In the genomic region with DNA sequence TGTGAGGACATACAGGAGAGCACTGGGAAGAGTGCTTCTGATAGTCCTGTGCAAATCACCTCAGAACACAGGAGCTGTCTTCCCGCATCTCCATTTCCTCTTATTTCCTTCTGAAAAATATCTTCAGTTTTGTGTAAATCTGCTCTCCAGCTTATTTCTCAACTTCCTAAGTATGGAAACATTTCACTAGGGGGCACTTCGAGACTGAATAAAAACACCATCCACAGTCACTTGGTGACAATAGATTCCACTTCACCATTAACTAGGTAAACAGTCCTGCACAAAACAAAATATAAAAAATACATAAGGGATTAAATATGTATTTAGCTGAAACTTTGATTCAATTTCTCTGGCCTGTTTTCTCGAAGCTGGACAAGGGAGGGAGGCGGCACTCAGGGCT, we compare ENCODE assay signal across 13 mouse cellular contexts.
A peak's percentile ranks its signal among the peaks of the same experiment; 100 is the strongest.
DNase-seq lines count a peak whose midpoint lies in the region; ATAC-seq and TF ChIP-seq lines count a peak whose summit lies in the region.
"Had no signal": no experiment of that assay in that cellular context is flagged by ENCODE, and none has a peak within 500 bp of the region (broad histone marks: within the 10 kb centered on the region; RNA-seq: fewer than 3 reads in every experiment).

No protein-coding gene starts in this region.

- H3K27me3 ChIP-seq in cerebellum, adult 2 months (ENCODE audit: control insufficient read depth, insufficient read depth, low read length): no peaks in the 10 kb centered on the region
- no peaks in the 10 kb centered on the region for H3K27me3 ChIP-seq in hindbrain, embryonic 14.5 days (ENCODE audit: control insufficient read depth, insufficient read depth, low read length)
- no peaks in the 10 kb centered on the region for H3K27me3 ChIP-seq in hindbrain, embryonic 10.5 days (ENCODE audit: insufficient read depth, poor library complexity, severe bottlenecking)
- H3K27me3 ChIP-seq in lung, embryonic 14.5 days (ENCODE audit: insufficient read depth, low read length): no peaks in the 10 kb centered on the region
- no peaks in the 10 kb centered on the region for H3K27me3 ChIP-seq in thymus, adult 2 months (ENCODE audit: control insufficient read depth, insufficient read depth, low read length)
- H3K27me3 ChIP-seq: liver, embryonic 15.5 days had no signal

- DNase-seq in cerebellum, adult 9-10 months: peak; percentile 9
- DNase-seq in cerebellum, adult 2 months: no peak
- DNase-seq in hindbrain, embryonic 14.5 days (ENCODE audit: low spot score): peak; percentile 76
- no peak for DNase-seq in hindbrain, embryonic 10.5 days (ENCODE audit: low spot score)
- peak; percentile 60 for DNase-seq in lung, embryonic 14.5 days
- no peak for DNase-seq in lung, postnatal 4 days
- peak; percentile 26 for DNase-seq in fibroblast of lung, adult 2 months (ENCODE audit: low read depth)
- DNase-seq in thymus, adult 2 months: no peak
- DNase-seq: cerebellum, adult 8-10 months; kidney, postnatal 14 days had no signal

- no peak overlapping the region for H3K9ac ChIP-seq in hindbrain, embryonic 14.5 days
- no peak overlapping the region for H3K9ac ChIP-seq in lung, embryonic 14.5 days
- H3K9ac ChIP-seq: liver, embryonic 15.5 days had no signal

- no peak for TF ChIP-seq POLR2A in cerebellum, adult 2 months (IDR thresholded peaks at IDR 0.05; ENCODE audit: borderline replicate concordance, insufficient read depth, low read length)
- TF ChIP-seq POLR2A in thymus, adult 2 months (IDR thresholded peaks at IDR 0.05; ENCODE audit: control insufficient read depth, extremely low read depth, insufficient read depth, low read length, poor library complexity): no peak

- ATAC-seq in hindbrain, embryonic 14.5 days (ENCODE audit: low FRiP score): no peak
- no peak for ATAC-seq in lung, embryonic 14.5 days (ENCODE audit: insufficient read depth)

- no peaks in the 10 kb centered on the region for H3K36me3 ChIP-seq in hindbrain, embryonic 14.5 days (replicated peaks; ENCODE audit: control insufficient read depth, insufficient read depth)
- no peaks in the 10 kb centered on the region for H3K36me3 ChIP-seq in hindbrain, embryonic 10.5 days
- no peaks in the 10 kb centered on the region for H3K36me3 ChIP-seq in lung, embryonic 14.5 days (ENCODE audit: insufficient read depth)
- H3K36me3 ChIP-seq in thymus, adult 2 months (ENCODE audit: control insufficient read depth, insufficient read depth, low read length): no peaks in the 10 kb centered on the region
- H3K36me3 ChIP-seq: G1E; liver, embryonic 15.5 days had no signal

- no peak overlapping the region for H3K27ac ChIP-seq in cerebellum, adult 2 months (ENCODE audit: insufficient read depth, low read length)
- H3K27ac ChIP-seq in hindbrain, embryonic 14.5 days: no peak overlapping the region
- H3K27ac ChIP-seq in hindbrain, embryonic 10.5 days: no peak overlapping the region
- H3K27ac ChIP-seq in lung, embryonic 14.5 days (ENCODE audit: low read depth): no peak overlapping the region
- no peak overlapping the region for H3K27ac ChIP-seq in thymus, adult 2 months (ENCODE audit: control insufficient read depth, insufficient read depth, low read length)
- H3K27ac ChIP-seq: liver, embryonic 15.5 days had no signal

- WGBS in cerebellum, adult 2 months: 88% methylated on average over 4 of the region's 4 CpGs
- 76% methylated on average over 4 of the region's 4 CpGs for WGBS in hindbrain, embryonic 14.5 days
- WGBS in hindbrain, embryonic 10.5 days: 85% methylated on average over 4 of the region's 4 CpGs
- 63% methylated on average over 4 of the region's 4 CpGs for WGBS in lung, embryonic 14.5 days
- WGBS in thymus, adult 2 months: 72% methylated on average over 4 of the region's 4 CpGs

- H3K9me3 ChIP-seq in hindbrain, embryonic 14.5 days (ENCODE audit: control insufficient read depth, low read length): no peaks in the 10 kb centered on the region
- H3K9me3 ChIP-seq in hindbrain, embryonic 10.5 days: no peaks in the 10 kb centered on the region
- H3K9me3 ChIP-seq in lung, embryonic 14.5 days (ENCODE audit: low read depth, low read length): no peaks in the 10 kb centered on the region
- H3K9me3 ChIP-seq: G1E; liver, embryonic 15.5 days had no signal

- H3K4me3 ChIP-seq in cerebellum, adult 2 months (replicated peaks; ENCODE audit: insufficient read depth, low read depth, low read length): no peak overlapping the region
- no peak overlapping the region for H3K4me3 ChIP-seq in hindbrain, embryonic 14.5 days (replicated peaks; ENCODE audit: low read length)
- H3K4me3 ChIP-seq in hindbrain, embryonic 10.5 days: no peak overlapping the region
- H3K4me3 ChIP-seq in lung, embryonic 14.5 days (ENCODE audit: low read depth, low read length): no peak overlapping the region
- no peak overlapping the region for H3K4me3 ChIP-seq in thymus, adult 2 months (ENCODE audit: control insufficient read depth, insufficient read depth, low read length)
- H3K4me3 ChIP-seq: liver, embryonic 15.5 days had no signal

- H3K4me2 ChIP-seq in hindbrain, embryonic 14.5 days (replicated peaks): no peak overlapping the region
- no peak overlapping the region for H3K4me2 ChIP-seq in lung, embryonic 14.5 days
- H3K4me2 ChIP-seq: heart, embryonic 11.5 days; liver, embryonic 15.5 days had no signal

- TF ChIP-seq CTCF in cerebellum, adult 2 months (IDR thresholded peaks at IDR 0.05; ENCODE audit: borderline replicate concordance, insufficient read depth, low read depth, low read length): no peak
- TF ChIP-seq CTCF in lung, embryonic 14.5 days (IDR thresholded peaks at IDR 0.05; ENCODE audit: low read depth): peak; percentile 38; the same call in 1 of the 2 replicates
- no peak for TF ChIP-seq CTCF in thymus, adult 2 months (IDR thresholded peaks at IDR 0.05; ENCODE audit: borderline replicate concordance, control insufficient read depth, extremely low read depth, insufficient read depth, low read length, poor library complexity)

- no peaks in the 10 kb centered on the region for H3K4me1 ChIP-seq in cerebellum, adult 2 months (ENCODE audit: control insufficient read depth, insufficient read depth, low read length)
- no peaks in the 10 kb centered on the region for H3K4me1 ChIP-seq in hindbrain, embryonic 14.5 days (replicated peaks; ENCODE audit: control insufficient read depth, insufficient read depth, low read length)
- H3K4me1 ChIP-seq in hindbrain, embryonic 10.5 days (replicated peaks): no peaks in the 10 kb centered on the region
- no peaks in the 10 kb centered on the region for H3K4me1 ChIP-seq in lung, embryonic 14.5 days (ENCODE audit: insufficient read depth)
- H3K4me1 ChIP-seq in thymus, adult 2 months (replicated peaks; ENCODE audit: control insufficient read depth, insufficient read depth, low read length): no peaks in the 10 kb centered on the region
- H3K4me1 ChIP-seq: liver, embryonic 15.5 days had no signal

Comparison
In these comparisons a context has a peak if more than half of its experiments do, and no peak if none do; other contexts are left out.
1. DNase-seq: peak in cerebellum, adult 9-10 months (single experiment), hindbrain, embryonic 14.5 days (single experiment), lung, embryonic 14.5 days (single experiment) and fibroblast of lung, adult 2 months (single experiment); none in cerebellum, adult 2 months (0 of 2), hindbrain, embryonic 10.5 days (single experiment), lung, postnatal 4 days (0 of 2) and thymus, adult 2 months (single experiment).